Mouse (Mus musculus): Measurements from ENCODE around the gene Tenm4.

- TF ChIP-seq POLR2A (IDR thresholded peaks at IDR 0.05; ENCODE audit: borderline replicate concordance, insufficient read depth, low read length) (no peak), CTCF (IDR thresholded peaks at IDR 0.05; ENCODE audit: borderline replicate concordance, insufficient read depth, low read depth, low read length) (no peak)
Observed at GRCm38 (mm10) chr7:96536313-96536880, 365.4 kb downstream of the Tenm4 start.
